Mouse (Mus musculus): ENCODE measurements around the gene Wsb2. TPM values are rescaled to one million over a fixed set of nuclear protein-coding genes. Genes with fewer than 3 reads are reported as not detected.
A peak's percentile ranks its signal among the peaks of the same experiment; 100 is the strongest.

The Wsb2 gene
- total RNA-seq, 2 experiments from 2014 or later, result 12.4 to 15.2 TPM

DNA sequence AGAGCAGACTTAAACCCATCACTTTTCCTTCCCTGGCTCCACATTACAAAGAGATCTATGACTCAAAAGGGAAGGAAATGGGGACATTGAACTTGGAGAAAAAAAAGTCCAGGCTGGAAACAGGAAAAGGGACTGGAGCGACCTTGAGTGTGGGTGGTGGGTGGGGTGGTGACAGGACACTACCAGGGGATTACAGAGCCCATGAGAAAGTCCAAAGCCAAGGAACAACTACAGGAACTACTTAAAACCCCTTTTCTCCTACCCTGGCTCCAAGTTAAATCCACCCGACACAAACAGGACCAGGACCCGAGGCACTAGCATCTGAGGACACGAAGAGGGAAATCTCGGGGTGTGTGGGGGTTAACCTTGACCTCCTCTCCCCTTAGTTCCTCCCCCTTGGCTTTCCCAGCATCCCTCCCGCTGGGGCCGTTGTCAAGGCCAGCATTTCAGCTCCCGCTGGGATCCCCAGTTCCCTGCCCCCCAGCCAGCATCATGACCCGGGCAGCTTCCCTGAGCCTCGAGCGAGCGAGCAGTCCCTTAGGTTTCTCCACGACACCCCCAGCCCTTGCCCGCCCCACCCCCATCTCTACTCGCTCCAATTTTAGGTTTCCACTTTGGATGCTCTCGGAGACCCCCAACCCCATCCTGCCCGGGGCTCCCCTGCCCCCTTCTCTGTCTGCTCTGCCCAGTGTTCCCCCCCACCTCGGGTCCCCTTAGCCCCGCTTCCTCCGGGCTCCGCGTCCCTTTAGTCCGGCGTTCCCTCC lies 557 bp upstream of the Wsb2 start:
- ATAC-seq (replicated peaks; ENCODE audit: poor library complexity, severe bottlenecking), result no peak

DNA sequence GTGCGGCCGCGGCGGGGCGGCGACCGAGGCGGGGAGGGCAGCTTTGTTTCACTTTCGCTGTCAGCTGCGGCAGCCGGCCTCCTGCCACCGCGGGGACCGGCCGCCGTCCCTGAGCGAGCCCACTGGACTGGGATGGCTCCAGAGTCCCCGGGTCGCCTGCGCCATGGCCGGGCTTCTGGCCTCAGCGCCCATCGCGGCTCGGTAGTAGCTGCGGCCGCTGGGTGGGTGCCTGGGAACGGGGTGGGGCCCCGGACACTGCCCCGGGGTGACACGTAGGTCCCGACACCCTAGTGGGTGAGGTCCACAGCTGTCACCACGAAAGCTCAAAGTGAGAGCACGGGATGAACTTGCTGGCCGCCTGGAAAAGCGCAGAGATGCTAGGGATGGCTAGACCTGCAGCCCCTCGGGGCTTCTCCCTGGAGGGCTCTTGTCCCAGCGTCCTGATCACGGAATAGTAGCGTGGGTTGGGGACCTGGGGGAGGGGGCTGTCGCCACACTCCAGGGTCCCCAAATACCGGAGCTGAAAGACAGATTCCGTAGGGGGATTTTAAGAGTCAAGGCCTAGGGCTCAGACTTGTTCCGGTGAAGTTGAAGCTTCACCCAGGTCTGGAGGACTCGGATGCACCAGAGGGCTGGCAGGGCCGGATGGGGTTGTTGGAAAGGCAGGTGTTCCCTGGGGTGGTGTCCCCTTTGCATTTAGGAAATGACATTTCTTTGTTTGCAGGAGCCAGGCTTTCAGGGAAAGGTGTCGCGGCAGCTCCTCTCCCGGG lies 559 bp downstream of the Wsb2 start:
- ATAC-seq (replicated peaks; ENCODE audit: poor library complexity, severe bottlenecking), result peak; percentile 35

DNA sequence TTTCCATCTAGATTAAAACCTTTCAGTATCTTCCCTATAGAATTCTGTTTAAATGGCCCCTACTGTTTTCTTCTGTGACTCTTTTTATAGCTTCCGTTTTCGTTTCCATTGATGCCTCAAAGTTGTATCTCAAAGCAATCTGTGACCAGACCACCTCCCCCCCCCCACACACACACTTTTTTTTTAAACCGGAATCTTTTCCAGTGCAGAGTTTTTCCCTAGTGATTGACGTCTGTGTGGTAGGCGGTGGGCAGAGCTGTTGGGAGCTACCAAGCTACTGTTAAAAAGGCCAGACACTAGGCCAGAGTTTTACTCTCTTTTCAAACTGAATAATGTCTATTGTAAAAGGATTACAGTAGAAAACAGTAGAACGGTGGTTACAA lies 1.1 kb downstream of the Wsb2 start:
- ATAC-seq (replicated peaks; ENCODE audit: poor library complexity, severe bottlenecking), result no peak

DNA sequence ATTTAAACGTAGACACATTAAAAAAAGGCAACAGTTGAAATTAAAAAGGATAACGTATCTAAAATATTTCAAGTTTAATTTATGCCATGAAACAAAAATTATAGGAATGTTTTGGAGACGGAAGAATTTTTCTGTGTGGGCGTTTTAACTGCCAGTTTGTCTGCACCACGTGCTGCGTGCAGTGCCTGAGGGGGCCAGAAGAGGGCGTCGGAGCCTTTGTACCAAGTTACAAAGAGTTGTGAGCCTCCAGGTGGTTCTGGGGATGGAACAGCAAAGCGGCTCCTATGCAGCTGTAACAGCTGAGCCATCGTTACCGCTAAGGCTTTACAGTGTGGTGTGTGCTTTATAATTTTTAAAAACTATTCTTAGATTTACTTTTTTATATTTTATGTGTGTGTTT lies 1.6 kb downstream of the Wsb2 start:
- ATAC-seq (replicated peaks; ENCODE audit: poor library complexity, severe bottlenecking), result 0 out of 2 replicates have a peak, but pooled peaks have one; percentile 16

DNA sequence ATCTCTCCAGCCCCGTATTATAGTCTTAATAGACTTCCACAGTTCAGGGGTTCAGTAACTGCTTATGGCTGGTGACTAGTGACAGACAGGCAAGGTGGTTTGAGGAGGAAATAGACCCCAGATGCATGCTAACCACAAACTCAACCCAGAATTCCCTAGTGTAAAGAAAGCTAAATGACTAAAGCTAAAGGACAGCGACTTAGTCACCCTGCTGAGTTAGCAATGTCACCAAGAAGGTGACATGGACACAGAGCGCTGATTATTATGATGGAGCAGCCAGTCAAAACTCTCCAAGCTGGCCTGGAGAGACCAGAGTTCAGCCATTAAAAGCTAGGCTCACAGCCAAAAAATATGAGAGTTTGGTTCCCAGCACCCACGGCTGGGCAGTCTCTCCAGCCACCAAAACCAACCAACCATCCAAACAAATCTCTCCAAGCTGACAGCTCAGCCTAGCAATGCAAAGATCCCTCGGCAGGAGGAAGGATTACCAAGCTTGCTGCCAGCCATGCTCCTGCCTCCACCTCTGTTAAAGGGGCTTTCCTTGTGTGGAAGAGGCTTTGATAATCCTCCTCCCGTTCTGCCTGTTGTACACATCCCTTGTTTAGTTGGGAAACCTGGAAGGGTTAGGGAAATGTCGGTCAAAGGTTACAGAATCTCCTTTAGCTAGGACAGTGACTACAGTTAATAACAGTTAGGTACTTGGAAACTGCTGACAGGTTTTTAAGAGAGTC lies 2.6 kb downstream of the Wsb2 start:
- ATAC-seq (replicated peaks; ENCODE audit: poor library complexity, severe bottlenecking), result peak; percentile 16

DNA sequence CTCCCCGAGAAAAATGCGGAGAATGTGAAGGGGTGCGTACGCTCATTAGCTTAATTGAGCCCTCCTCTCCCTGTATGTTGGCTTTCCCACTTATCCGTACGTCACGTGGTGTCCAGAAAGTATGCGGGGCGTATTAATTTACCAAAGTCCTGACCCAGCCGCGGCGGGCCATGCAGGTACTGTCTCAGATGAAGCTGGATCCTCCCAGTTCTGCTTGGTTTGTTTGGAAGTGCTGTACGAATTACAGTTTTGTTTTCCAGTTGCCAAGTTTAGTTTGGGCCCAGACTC lies 3.1 kb downstream of the Wsb2 start:
- ATAC-seq (replicated peaks; ENCODE audit: poor library complexity, severe bottlenecking), result no peak

DNA sequence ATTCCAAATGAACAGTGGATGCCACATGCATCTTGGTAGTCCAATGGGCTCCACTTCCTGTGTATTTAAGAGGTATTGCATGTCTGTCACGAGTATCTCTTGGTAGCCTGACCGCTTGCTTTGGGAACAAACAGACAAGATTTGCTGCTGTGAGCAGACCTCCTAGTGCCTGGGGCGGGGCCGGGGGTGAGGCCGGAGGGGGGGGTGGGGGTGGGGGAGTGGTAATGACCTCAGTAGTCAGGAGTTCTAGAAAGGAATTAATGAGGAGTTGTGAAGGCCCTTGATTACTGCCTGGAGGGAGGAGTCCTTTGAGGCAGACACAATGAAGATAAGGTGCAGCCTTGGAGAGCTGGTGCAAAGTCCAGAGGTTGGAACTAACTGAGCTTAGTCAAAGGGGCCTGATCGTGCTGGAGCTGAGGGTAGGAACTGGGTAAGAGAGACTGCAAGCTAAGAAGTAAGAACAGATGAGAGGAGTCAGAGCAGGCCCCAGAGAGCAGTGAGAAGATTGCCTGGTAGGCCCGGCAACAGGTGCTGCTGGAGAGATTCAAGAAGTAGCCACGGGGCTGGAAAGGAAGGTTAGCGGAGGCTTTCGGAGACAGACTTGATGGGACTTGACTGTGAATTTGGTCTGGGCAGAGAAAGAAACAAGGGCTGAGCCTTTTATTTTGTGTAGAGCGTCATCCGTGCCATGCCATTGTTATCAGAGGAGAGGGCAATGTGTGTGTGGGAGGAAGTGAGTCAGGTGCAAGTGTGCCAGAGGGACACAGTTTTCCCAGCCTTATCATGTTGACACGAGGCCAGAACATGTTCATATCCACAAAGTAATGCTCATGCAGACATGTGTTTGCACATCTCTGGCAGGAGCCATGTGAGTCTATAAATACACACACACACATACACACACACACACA lies 3.8 kb downstream of the Wsb2 start:
- ATAC-seq (replicated peaks; ENCODE audit: poor library complexity, severe bottlenecking), result no peak

DNA sequence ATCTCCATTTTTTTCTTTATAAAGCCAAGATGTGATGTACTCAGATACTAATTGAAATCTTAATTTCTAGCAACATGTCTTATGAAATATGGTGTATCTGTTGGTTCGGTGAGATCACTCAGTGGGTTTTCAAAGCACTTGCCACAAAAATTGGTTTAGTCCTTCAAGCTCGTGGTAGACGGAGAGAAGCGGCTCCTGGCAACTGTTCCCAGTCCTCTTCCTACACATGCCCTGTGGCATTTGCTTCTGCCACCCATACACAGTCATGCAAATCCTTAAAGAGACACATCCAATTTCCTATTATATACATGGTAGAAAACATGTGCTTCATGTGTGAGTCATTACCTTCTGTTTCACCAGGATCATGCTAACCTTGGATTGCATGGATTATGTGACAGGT lies 4.5 kb downstream of the Wsb2 start:
- no peak for ATAC-seq (replicated peaks; ENCODE audit: poor library complexity, severe bottlenecking)

DNA sequence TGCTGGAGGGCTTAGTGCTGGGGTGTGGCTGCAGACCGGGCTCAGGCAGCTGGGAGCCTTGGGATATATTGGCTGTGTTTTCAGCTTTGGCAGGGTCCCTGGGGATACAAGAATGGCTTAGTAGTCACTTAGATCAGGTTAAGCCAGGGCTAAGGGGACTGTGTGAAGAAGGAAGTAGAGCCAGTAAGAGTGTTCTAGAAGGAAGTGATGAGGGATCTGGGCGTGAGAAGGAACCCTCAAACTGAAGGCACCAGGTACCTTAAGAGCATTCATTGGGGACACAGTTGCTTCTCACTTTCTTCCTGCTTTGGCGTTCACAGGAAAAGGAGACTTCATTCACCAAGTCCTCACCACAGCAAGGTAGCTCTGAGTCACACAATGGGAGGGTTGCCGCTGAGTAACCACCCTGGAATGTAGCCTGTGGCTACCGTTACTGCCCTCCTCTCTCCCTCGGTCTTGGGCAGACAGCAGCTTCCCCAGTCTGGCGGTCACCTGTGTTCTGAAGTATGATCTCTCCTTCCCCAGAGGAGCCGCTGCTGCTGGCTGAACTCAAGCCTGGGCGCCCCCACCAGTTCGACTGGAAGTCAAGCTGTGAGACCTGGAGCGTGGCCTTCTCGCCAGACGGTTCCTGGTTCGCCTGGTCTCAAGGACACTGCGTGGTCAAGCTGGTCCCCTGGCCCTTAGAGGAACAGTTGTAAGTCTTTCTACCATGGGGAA lies 6.1 kb downstream of the Wsb2 start:
- ATAC-seq (replicated peaks; ENCODE audit: poor library complexity, severe bottlenecking), result peak; percentile 69

DNA sequence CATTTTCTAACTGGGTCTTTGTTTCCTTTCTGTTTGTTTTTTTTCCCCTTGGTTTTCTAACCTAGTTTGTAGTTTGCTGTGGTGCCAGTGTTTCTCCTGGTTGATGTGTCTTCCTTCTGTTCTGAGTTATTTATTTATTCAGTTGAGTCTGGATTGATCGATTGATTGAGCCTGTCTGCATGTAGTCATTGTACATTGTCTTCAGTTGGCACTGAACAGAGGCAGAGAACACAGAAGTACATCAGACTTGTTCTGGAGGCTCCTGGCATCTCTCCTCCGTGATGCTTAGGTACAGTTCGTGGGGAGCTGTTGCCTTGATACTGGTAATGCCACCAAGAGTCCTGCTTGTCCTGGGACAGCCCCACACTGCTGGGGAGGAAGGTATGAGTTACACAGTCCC lies 7.7 kb downstream of the Wsb2 start:
- ATAC-seq (replicated peaks; ENCODE audit: poor library complexity, severe bottlenecking), result no peak

DNA sequence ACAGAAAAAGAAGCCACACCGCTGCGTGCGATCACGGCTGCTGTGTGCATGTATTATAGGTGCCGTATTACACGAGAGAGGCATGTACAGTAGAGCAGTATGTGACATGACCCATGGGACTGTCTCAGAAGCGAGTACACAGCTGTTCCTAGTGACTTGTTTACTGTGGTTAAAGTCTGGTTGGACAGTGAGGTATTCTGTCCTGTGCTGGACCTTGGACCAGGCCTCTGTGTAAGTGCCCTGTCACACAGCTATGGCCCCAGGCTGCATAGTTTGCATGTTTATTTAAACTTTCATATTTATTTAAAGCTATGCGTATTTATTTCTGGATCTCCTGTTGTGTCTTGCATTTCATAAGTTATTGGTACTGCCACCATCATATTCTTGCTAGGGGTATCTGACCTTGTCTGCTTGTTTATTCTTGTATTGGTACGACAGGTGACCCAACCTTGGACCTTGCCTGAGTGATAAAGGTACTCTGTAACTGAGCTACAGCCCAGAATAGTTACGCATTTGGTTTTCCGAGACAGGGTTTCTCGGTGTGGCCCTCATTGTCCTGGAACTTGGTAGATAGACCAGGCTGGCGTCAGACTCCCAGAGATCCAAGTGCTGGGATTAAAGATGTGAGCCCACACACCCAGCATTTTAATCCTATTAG lies 8.9 kb downstream of the Wsb2 start:
- ATAC-seq (replicated peaks; ENCODE audit: poor library complexity, severe bottlenecking), result no peak

DNA sequence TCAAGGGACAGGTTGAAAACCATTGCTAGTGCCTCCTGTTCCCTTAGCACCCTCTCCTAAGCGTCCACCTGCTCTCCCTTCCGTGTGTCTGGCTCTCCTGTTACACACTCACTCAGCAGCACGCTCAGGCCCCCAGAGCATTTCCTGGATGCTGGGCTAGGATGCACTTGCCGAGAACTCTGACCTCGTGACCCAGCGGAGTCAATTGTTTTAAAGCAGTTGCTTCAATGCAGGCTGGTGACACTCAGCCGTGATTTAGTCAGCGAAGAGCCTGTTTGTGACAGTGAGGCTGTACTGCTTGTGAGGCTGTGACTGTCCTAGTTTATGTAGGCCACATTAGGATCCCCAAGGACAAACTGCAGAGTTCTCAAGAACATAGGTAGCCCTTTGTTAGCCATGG lies 10.1 kb downstream of the Wsb2 start:
- no peak for ATAC-seq (replicated peaks; ENCODE audit: poor library complexity, severe bottlenecking)

DNA sequence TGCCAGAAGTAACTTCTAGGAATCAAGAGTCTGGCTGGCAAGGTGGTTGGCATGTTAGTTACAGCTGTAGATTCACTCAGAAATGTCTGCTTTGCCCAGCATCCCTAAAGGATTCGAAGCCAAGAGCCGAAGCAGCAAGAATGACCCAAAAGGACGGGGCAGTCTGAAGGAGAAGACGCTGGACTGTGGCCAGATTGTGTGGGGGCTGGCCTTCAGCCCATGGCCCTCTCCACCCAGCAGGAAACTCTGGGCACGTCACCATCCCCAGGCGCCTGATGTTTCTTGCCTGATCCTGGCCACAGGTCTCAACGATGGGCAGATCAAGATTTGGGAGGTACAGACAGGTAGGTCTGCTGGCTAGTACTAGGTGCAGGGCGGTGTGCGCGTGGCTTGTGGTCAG lies 13.5 kb downstream of the Wsb2 start:
- ATAC-seq (replicated peaks; ENCODE audit: poor library complexity, severe bottlenecking), result no peak

DNA sequence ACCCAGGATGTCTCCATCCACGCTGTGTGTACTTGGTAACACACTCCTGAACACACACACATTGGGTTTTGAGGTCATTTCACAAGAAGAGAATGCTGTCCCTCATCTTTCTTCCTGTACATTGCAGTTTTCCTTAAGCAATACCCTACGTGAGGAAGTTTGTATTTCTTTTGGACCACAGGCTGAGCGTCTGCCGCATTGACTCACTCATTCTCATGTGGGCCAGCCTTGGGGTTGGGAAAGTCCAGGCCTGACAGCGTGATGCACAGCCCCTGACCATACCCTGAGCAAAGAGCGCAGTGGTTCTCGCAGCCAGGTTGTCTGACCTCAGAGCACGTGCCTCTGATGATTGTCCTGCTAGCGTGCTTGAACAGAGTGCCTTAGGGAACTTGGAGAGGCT lies 16.3 kb downstream of the Wsb2 start:
- ATAC-seq (replicated peaks; ENCODE audit: poor library complexity, severe bottlenecking), result peak; percentile 68

DNA sequence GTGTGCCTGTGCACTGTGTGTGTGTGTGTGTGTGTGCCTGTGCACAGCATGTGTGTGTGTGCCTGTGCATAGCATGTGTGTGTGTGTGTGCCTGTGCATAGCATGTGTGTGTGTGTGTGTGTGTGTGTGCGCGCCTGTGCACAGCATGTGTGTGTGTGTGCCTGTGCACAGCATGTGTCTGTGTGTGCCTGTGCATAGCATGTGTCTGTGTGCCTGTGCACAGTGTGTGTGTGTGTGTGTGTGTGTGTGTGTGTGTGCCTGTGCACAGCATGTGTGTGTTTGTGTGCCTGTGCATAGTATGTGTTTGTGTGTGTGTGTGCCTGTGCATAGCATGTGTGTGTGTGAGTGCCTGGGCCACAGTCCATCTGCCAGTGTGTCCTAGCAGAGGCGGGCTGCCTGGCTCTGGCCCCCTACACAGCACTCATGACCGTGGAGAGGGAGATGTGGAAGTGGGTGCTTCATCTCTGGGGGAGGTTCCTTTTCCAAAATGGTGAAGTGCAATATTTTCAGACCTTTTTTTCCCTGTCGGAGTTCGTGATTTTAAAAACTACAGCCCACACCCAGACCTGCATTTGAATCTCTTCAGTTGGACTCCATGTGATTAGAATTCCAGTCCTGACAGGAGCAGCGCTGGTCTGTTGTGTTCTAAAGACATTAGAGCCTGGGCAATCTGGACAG lies 17.4 kb downstream of the Wsb2 start:
- ATAC-seq (replicated peaks; ENCODE audit: poor library complexity, severe bottlenecking), result peak; percentile 19

DNA sequence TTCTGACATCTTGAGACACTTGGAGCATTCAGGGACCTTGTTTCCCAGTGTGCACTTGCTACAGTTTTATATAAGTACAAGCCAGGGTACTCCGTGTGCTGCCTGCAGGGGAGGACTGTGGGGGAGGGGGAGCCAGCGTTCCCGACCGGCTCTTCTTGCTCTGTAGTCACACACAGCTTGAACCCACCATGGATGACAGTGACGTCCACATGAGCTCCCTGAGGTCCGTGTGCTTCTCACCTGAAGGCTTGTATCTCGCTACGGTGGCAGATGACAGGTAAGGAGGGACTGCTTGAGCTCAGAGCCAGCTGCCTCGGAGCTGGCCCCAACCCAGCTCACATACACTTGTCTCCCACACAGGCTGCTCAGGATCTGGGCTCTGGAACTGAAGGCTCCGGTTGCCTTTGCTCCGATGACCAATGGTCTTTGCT lies 19.2 kb downstream of the Wsb2 start:
- ATAC-seq (replicated peaks; ENCODE audit: poor library complexity, severe bottlenecking), result no peak

DNA sequence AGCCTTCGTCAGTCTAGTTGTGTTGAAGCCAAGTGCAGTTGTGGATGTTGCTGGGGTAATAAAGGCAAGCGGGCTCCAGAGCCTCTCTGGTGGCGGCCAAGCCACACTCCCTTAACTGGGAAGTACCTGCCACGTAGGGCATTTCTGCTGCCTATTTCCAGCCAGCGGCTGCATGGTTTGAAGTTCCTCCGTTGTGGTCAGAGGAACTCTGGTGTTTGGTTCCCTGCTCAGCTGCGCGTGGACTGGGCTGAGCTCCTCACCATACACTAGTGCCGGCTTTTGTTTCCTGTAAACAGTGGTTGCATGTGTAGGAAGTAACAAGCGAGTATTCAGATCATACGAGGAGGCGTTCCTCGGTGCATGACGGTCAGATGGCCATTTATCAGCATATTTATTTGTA lies 20.6 kb downstream of the Wsb2 start:
- ATAC-seq (replicated peaks; ENCODE audit: poor library complexity, severe bottlenecking), result peak; percentile 54

DNA sequence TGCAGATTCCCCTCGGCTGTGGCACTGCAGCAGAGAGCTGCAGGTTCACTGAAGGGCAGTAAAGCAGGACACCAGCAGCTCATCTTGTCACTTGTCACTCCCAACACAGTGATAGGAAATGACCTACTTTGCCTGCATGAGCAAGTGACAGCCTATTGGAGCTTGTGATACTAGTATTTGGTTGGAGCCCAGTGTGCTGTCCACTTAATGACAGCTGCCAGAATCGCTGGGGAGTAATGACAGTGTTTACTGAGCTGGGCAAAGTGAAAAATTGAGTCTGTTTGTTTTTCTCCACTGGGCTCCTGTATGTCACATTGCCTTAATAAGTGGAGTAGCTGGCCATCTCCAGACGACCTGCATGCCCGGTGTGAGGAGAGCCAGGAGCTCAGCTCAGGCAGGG lies 23.1 kb downstream of the Wsb2 start:
- no peak for ATAC-seq (replicated peaks; ENCODE audit: poor library complexity, severe bottlenecking)

DNA sequence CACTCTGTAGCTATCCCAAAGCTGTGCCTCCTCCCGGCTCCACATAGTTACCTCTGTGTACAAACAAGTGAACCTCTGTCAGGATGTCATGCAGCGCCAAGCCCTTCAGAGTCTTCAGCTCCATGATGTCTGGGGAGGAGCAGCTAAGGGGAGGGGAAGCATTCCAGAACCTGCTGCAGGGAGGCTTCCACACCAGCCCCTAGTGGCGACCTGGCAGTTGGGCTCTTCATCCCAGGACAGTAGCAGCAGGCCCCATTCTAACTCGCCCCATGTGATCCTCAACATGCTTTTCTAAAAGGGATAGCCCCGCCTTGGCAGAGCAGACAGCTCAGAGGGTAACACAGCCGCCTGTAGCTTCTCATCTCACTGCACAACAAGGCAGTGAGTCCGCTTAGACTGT lies 24.7 kb downstream of the Wsb2 start:
- ATAC-seq (replicated peaks; ENCODE audit: poor library complexity, severe bottlenecking), result no peak
